Mouse (Mus musculus) adrenal gland, adult 10 weeks (tissue): Measurements from ENCODE around the gene Slc29a4. TPM values are rescaled to one million over a fixed set of nuclear protein-coding genes. Genes with fewer than 3 reads are reported as not detected.

Source experiments
- polyA plus RNA-seq: library from polyadenylated mRNA; stranded (reverse); fragments of 350-450 nt; fragmentation: Illumina TruSeq; extraction: RNeasy Lipid Tissue Mini Kit (QIAGEN cat#74804); gene quantifications from one replicate; pipeline ENCODE4 v1.2.3, GENCODE M21; 2014; ENCODE audit warnings: low read depth, low replicate concordance

Gene Slc29a4
- 2.7 TPM for polyA plus RNA-seq

DNA sequence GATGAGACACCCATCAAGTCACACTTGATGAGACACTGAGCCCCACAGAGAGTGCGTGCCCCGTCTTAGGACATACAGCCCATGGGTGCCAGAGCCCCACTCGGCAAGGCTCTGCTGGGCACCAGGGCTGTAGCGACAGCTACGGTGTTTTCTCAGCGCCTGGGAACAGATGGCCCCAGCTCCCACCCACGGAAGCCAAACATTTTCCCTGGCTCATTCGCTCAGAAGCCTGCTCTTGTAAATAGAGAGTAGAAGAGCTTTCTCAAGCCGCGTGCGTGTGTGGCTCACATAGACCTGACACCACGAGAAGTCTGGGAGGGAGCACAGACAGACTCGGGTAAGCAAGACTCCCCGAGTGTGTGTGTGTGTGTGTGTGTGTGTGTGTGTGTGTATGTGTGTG is at the start of gene Slc29a4:
Slc29a4 (plus strand) TSS at position 265 of the 400 bp plus-strand sequence.

Other genes starting within 250 kb of the Slc29a4 start
- 0.23 TPM for gene Ap5z1, start 228.6 kb upstream of the Slc29a4 start, polyA plus RNA-seq
- gene Papolb, start 162.4 kb upstream of the Slc29a4 start, polyA plus RNA-seq, result 0.17 TPM
- not detected for gene Radil, start 141.4 kb upstream of the Slc29a4 start, polyA plus RNA-seq
- gene Mmd2, start 83.7 kb upstream of the Slc29a4 start, polyA plus RNA-seq, result 33.8 TPM
- 24.3 TPM for gene Wipi2, start 64.8 kb upstream of the Slc29a4 start, polyA plus RNA-seq
- gene Tnrc18, start 125.2 kb downstream of the Slc29a4 start, polyA plus RNA-seq, result 0.76 TPM
- 1.7 TPM for gene Fbxl18, start 202.9 kb downstream of the Slc29a4 start, polyA plus RNA-seq
- gene Actb, start 214.2 kb downstream of the Slc29a4 start, polyA plus RNA-seq, result 1,855 TPM